Mouse (Mus musculus) testis, adult 2 months (tissue): Measurements from ENCODE around the gene Napsa. TPM values are rescaled to one million over a fixed set of nuclear protein-coding genes. Genes with fewer than 3 reads are reported as not detected.
A peak's percentile ranks its signal among the peaks of the same experiment; 100 is the strongest.

Source experiments
- H3K27ac ChIP-seq: fragments of 200-500 bp; 2 replicates; pipeline ENCODE4 v1.5.1; 2012; ENCODE audit warnings: low read depth, low read length; ENCODE audit not compliant: control insufficient read depth, insufficient read depth
- H3K27me3 ChIP-seq: fragments of 200-500 bp; 2 replicates; pipeline ENCODE4 v1.6.1; 2012; ENCODE audit warnings: mild to moderate bottlenecking, low read length, moderate library complexity; ENCODE audit not compliant: control insufficient read depth, insufficient read depth
- H3K36me3 ChIP-seq: fragments of 200-500 bp; 2 replicates; pipeline ENCODE4 v1.6.1; 2012; ENCODE audit warnings: mild to moderate bottlenecking, low read length; ENCODE audit not compliant: control insufficient read depth, insufficient read depth
- H3K4me1 ChIP-seq: fragments of 200-500 bp; 2 replicates; pipeline ENCODE4 v1.6.1; 2012; ENCODE audit warnings: low read length; ENCODE audit not compliant: control insufficient read depth, insufficient read depth
- H3K4me3 ChIP-seq: fragments of 200-500 bp; 2 replicates; pipeline ENCODE4 v1.5.1; 2012; ENCODE audit warnings: low read depth, mild to moderate bottlenecking, low read length, moderate library complexity, mixed read lengths; ENCODE audit not compliant: control insufficient read depth
- CTCF ChIP-seq: fragments of 200-500 bp; IDR thresholded peaks from 2 replicates; pipeline ENCODE4 v1.5.1; 2012; ENCODE audit warnings: low read depth, mild to moderate bottlenecking, inconsistent platforms, low read length, moderate library complexity; ENCODE audit not compliant: control insufficient read depth, insufficient read depth, insufficient replicate concordance
- POLR2A ChIP-seq: fragments of 200-500 bp; IDR thresholded peaks from 2 replicates; pipeline ENCODE4 v1.6.1; 2012; ENCODE audit warnings: low read depth, mild to moderate bottlenecking, inconsistent platforms, low read length, moderate library complexity; ENCODE audit not compliant: control insufficient read depth
- polyA plus RNA-seq: library from polyadenylated mRNA; depleted of rRNA; stranded (reverse); fragments of >200 nt; gene quantifications from 2 replicates; pipeline ENCODE4 v1.2.3, GENCODE M21; 2012

Napsa gene
- polyA plus RNA-seq, 1 experiment, result 0.67 TPM

DNA sequence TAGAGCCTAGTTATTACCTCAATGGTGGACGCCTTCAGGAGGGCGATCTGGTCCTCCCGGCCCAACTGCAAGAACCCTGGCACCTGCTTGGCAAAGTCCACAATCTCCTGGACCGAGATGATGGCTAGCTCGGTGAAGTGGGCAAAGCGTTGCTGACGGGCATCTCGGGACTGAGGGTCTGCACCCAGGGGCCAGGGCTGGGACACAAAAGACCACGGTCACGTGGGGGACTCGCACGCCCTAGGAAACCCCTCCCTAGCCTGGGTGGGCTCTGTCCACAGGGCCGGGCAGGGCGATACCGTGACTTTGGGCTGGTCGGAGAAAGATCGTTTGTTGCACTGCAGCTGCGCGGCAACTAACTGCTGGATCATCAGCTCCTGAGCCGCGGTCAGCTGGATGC is 20.9 kb upstream of the Napsa start:
- H3K4me3 ChIP-seq, result no peak overlapping the region
- TF ChIP-seq CTCF, result no peak
- H3K27ac ChIP-seq, result no peak overlapping the region
- H3K27me3 ChIP-seq, result no peaks in the 10 kb centered on the region
- H3K4me1 ChIP-seq, result peaks cover 6% of the 10 kb centered on the region
- H3K36me3 ChIP-seq, result no peaks in the 10 kb centered on the region; the same call in 1 of the 2 replicates

- H3K27ac ChIP-seq, result no peak overlapping the region
- H3K27me3 ChIP-seq, result no peaks in the 10 kb centered on the region
- peaks cover 6% of the 10 kb centered on the region for H3K4me1 ChIP-seq
- no peaks in the 10 kb centered on the region; the same call in 1 of the 2 replicates for H3K36me3 ChIP-seq
- no peak for TF ChIP-seq CTCF
- TF ChIP-seq POLR2A, result no peak
- H3K4me3 ChIP-seq, result no peak overlapping the region
These were observed 20.4 kb upstream of the Napsa start for GRCm38 (mm10) chr7:44551731-44552130.

DNA sequence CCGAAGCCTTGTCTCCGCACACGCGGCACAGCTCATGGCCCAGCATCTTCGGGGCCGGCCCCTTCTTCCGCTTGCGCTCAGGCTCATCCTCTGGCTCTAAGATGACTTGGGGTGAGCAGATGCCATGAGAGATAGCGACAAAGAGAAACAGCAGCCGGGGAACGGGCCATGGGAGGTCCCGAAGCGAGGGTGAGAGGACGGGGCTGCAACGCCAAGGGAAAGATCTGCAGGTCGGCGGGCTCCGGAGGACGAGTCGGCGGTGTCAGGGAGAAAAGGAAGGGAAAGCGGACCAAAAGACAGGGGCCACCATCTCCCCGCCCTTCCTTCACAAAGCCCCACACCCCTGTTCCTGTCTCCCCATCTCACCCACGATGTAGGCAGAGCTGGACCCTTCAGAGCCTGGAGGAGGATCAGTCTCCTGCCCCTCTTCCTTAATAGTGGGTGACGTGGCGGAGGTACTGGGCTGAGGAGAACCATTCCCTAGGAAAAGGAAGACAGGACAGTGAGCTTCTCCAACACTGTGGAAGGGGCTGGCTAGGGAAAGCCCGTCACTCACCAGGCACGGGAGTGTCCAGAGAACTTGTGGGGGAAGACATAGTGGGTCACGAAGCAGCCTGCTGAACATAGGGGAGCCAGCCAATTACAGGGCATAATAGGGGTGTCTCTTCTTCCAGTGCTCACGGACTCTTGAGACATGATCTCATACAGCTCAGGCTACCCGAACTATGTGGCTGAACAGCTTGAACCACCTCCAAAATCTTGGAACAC is 19.9 kb upstream of the Napsa start:
- H3K27ac ChIP-seq, result no peak overlapping the region
- TF ChIP-seq CTCF, result no peak
- TF ChIP-seq POLR2A, result no peak
- H3K36me3 ChIP-seq, result no peaks in the 10 kb centered on the region; the same call in 1 of the 2 replicates
- H3K4me3 ChIP-seq, result no peak overlapping the region
- peaks cover 6% of the 10 kb centered on the region for H3K4me1 ChIP-seq
- no peaks in the 10 kb centered on the region for H3K27me3 ChIP-seq

DNA sequence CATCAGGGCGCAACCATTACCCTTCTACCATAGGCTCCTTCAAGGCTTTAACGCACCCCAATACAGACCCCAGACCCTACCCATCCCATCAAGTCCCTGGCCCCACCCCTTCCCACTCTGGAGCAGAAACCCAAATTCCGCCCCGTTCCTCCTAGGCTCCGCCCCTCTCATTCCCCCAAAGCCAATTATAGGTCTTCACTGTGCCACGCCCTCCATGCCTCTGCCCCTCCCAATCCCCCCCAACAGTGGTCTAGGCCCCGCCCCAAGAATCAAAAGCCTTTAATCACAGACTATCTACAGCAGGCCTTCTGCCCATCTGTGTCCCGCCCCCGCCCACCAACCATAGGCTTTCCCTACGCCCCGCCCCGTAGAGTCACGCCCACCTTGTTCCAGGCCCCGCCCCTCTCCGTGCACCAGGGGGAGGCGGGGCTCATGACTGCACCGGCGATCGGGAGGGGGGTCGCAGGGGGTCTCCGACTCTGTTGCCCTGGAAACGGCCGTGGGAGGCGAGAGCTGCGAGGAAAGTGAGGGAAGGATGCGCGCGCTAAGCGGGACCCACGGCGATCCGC is 18.9 kb upstream of the Napsa start:
- Histone ChIP-seq H3K27me3 (no peaks in the 10 kb centered on the region), H3K36me3 (no peaks in the 10 kb centered on the region; the same call in 1 of the 2 replicates), H3K4me1 (peaks cover 3% of the 10 kb centered on the region), H3K27ac (peak overlapping the region; percentile 96), H3K4me3 (peak overlapping the region; percentile 100)
- TF ChIP-seq CTCF (no peak), POLR2A (no peak)

GRCm38 (mm10) chr7:44553826-44554225 is 18.4 kb upstream of the Napsa start, which contains the start of gene Nr1h2:
Gene Nr1h2 (minus strand): TSS chr7:44553951.
- TF ChIP-seq CTCF (no peak), POLR2A (peak; percentile 52; the same call in 1 of the 2 replicates)
- Histone ChIP-seq H3K27ac (peak within 1 kb of the TSS; percentile 96), H3K27me3 (no peaks in the 10 kb centered on the region), H3K4me1 (no peaks in the 10 kb centered on the region; the same call in none of the 2 replicates), H3K4me3 (peak within 1 kb of the TSS; percentile 100), H3K36me3 (no peaks in the 10 kb centered on the region; the same call in 1 of the 2 replicates)

DNA sequence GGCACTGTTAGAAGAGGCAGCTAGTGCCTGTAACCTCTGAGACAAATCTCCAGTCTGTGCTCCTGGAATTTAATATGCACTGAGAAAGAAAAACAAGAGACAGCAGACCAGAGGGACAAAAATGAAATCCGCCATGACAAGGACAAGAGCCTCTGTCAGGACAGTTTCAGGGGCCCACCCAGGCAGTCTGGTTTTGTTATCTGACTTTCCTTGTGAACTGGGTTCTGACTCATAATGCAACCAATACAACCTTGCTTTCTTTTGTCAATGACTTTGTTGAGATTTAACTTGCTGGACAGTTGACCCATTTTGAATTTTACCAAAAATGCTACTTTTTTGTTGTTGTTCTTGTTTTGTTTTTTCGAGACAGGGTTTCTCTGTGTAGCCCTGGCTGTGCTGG is 14.6 kb upstream of the Napsa start:
- Histone ChIP-seq H3K27me3 (no peaks in the 10 kb centered on the region), H3K4me3 (no peak overlapping the region), H3K27ac (no peak overlapping the region), H3K4me1 (no peaks in the 10 kb centered on the region; the same call in none of the 2 replicates), H3K36me3 (no peaks in the 10 kb centered on the region)
- TF ChIP-seq POLR2A (no peak), CTCF (no peak)
